Mouse (Mus musculus): ENCODE data around the gene Fubp3.

- TF ChIP-seq POLR2A (IDR thresholded peaks at IDR 0.05; ENCODE audit: borderline replicate concordance, insufficient read depth, low read length) (no peak), CTCF (IDR thresholded peaks at IDR 0.05; ENCODE audit: borderline replicate concordance, insufficient read depth, low read depth, low read length) (no peak)
These were observed 67.0 kb downstream of the Fubp3 start for GRCm38 (mm10) chr2:31639466-31639760.
